Mouse (Mus musculus) CD4-positive, CD25-positive, alpha-beta regulatory T cell, adult 4 months (primary cell): Measurements from ENCODE around the gene Slc25a43. TPM values are rescaled to one million over a fixed set of nuclear protein-coding genes. Genes with fewer than 3 reads are reported as not detected.
"Not testable (repeated sequence)": the region's sequence is repeated elsewhere in the genome, so short reads cannot be mapped to it uniquely, and the experiment has no call there.

Source experiments
- ATAC-seq: one replicate; pipeline ENCODE4 v1.8.0; 2017
- polyA plus RNA-seq, 2 experiments: library from polyadenylated mRNA; unstranded; fragments of 100-300 nt; shearing (Covaris generic); gene quantifications; one replicate each; pipeline ENCODE4 v1.2.1; 2017

The Slc25a43 gene
- polyA plus RNA-seq, 2 experiments from 2014 or later: 0.51 TPM; not detected in 1

GRCm38 (mm10) chrX:36789360-36789759, 45.9 kb downstream of the Slc25a43 start:
- ATAC-seq: no peak

- ATAC-seq: no peak
These were observed 51.1 kb downstream of the Slc25a43 start for GRCm38 (mm10) chrX:36794571-36794970.

GRCm38 (mm10) chrX:36795424-36796162, 52.1 kb downstream of the Slc25a43 start, which contains the start of gene Slc25a5:
Slc25a5 (plus strand) TSS chrX:36795651.
- ATAC-seq: peak; percentile 92

GRCm38 (mm10) chrX:36796163-36796581, 52.7 kb downstream of the Slc25a43 start:
- peak; percentile 66 for ATAC-seq

GRCm38 (mm10) chrX:36796734-36797133, 53.3 kb downstream of the Slc25a43 start:
- not testable (repeated sequence) for ATAC-seq

- no peak for ATAC-seq
These were observed 55.8 kb downstream of the Slc25a43 start for GRCm38 (mm10) chrX:36799131-36799879.

GRCm38 (mm10) chrX:36803189-36803588, 59.7 kb downstream of the Slc25a43 start:
- ATAC-seq: no peak

- no peak for ATAC-seq
These were observed 60.7 kb downstream of the Slc25a43 start for GRCm38 (mm10) chrX:36804196-36804595.

- ATAC-seq: no peak
These were observed 62.2 kb downstream of the Slc25a43 start for GRCm38 (mm10) chrX:36805466-36806235.

GRCm38 (mm10) chrX:36807360-36808317, 64.2 kb downstream of the Slc25a43 start:
- ATAC-seq: peak; percentile 89

GRCm38 (mm10) chrX:36808318-36808683, 64.8 kb downstream of the Slc25a43 start:
- ATAC-seq: no peak

GRCm38 (mm10) chrX:36811377-36811776, 67.9 kb downstream of the Slc25a43 start:
- no peak for ATAC-seq

- no peak for ATAC-seq
These were observed 70.8 kb downstream of the Slc25a43 start for GRCm38 (mm10) chrX:36814161-36814836.

- ATAC-seq: no peak
These were observed 71.6 kb downstream of the Slc25a43 start for GRCm38 (mm10) chrX:36815022-36815421.

- no peak for ATAC-seq
These were observed 72.0 kb downstream of the Slc25a43 start for GRCm38 (mm10) chrX:36815439-36815838.

- ATAC-seq: no peak
These were observed 73.0 kb downstream of the Slc25a43 start for GRCm38 (mm10) chrX:36816368-36816899.

- ATAC-seq: no peak
These were observed 73.5 kb downstream of the Slc25a43 start for GRCm38 (mm10) chrX:36816953-36817441.

GRCm38 (mm10) chrX:36819575-36819974, 76.1 kb downstream of the Slc25a43 start:
- ATAC-seq: no peak

- ATAC-seq: peak; percentile 58
These were observed 76.7 kb downstream of the Slc25a43 start for GRCm38 (mm10) chrX:36820201-36820600.

GRCm38 (mm10) chrX:36823932-36824711, 80.7 kb downstream of the Slc25a43 start:
- ATAC-seq: no peak
